Mouse (Mus musculus) ovary, adult 10 weeks (tissue): Measurements from ENCODE around the gene Guca1b. TPM values are rescaled to one million over a fixed set of nuclear protein-coding genes. Genes with fewer than 3 reads are reported as not detected.

Source experiments
- polyA plus RNA-seq: library from polyadenylated mRNA; stranded (reverse); fragments of 350-450 nt; fragmentation: Illumina TruSeq; extraction: RNeasy Lipid Tissue Mini Kit (QIAGEN cat#74804); gene quantifications from one replicate; pipeline ENCODE4 v1.2.3, GENCODE M21; 2014

The Guca1b gene
- not detected for polyA plus RNA-seq

DNA sequence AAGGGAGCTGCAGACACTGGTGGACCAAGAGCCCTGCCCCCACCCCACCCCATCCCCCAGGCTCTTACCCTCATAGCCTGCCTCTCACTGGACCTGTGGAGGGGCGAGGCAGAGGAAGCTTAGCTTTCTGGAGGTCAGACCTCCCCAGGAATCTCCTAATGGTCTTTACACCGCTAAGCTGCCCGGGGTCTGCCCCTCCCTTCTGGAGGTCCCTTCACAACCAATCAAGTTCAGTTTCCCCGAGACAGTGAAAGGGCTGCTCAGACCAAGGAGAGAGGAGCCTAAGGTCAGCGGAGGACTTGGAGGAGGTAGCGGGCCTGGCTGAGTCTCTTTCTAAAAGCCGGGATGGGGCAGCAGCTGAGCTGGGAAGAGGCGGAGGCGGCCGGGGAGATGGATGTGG lies at the start of gene Guca1b:
Guca1b (plus strand) TSS at position 249 of the 400 bp plus-strand sequence.

GRCm38 (mm10) chr17:47368401-47369086 lies 16.6 kb upstream of the Guca1b start, which contains the start of gene Mrps10:
Mrps10 (plus strand) TSS chr17:47368887.

DNA sequence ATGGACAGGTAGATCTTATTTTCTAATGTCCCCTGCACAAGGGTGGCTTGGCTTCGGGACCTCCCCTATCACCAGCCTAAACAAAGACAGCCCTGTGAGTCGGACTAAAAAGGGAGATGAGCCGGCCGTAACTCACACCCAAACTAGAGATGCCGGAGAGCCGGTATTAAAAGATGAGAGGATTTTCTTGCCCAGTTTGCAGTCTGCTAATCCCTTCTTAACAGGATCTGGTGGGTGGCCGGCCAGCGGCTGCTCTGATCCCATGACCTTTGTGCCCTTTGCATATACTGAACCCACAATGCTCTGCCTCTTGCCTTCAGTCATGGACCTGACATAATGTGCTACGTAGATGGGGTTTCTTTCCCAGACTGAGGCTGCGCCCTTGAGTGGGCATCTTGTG lies 15.3 kb downstream of the Guca1b start, which contains the start of gene Guca1a:
Guca1a (minus strand) TSS at position 134 of the 400 bp plus-strand sequence.

GRCm38 (mm10) chr17:47436156-47436906 lies 51.1 kb downstream of the Guca1b start, which contains the start of gene AI661453:
AI661453 (plus strand) TSS chr17:47436615.

GRCm38 (mm10) chr17:47436907-47437547 lies 51.8 kb downstream of the Guca1b start, which contains the start of gene 1700001C19Rik:
1700001C19Rik (minus strand) TSS chr17:47437376.

Other genes with a start within 250 kb of the Guca1b start
- 45.5 TPM for gene Mrps10, start 16.5 kb upstream of the Guca1b start, polyA plus RNA-seq
- gene Guca1a, start 15.2 kb downstream of the Guca1b start, polyA plus RNA-seq: not detected
- not detected for gene AI661453, start 51.2 kb downstream of the Guca1b start, polyA plus RNA-seq
- gene 1700001C19Rik, start 52.0 kb downstream of the Guca1b start, polyA plus RNA-seq: 0.94 TPM
- gene Taf8, start 116.9 kb downstream of the Guca1b start, polyA plus RNA-seq: 5.6 TPM
- 3.6 TPM for gene Ccnd3, start 119.7 kb downstream of the Guca1b start, polyA plus RNA-seq
- 1.9 TPM for gene Bysl, start 226.1 kb downstream of the Guca1b start, polyA plus RNA-seq
- gene Med20, start 226.2 kb downstream of the Guca1b start, polyA plus RNA-seq: 11.3 TPM
- 0.66 TPM for gene Gm20517, start 226.2 kb downstream of the Guca1b start, polyA plus RNA-seq
- 7.5 TPM for gene Usp49, start 245.3 kb downstream of the Guca1b start, polyA plus RNA-seq